Comparison of ENCODE assay signal across 28 mouse cellular contexts in the genomic region with DNA sequence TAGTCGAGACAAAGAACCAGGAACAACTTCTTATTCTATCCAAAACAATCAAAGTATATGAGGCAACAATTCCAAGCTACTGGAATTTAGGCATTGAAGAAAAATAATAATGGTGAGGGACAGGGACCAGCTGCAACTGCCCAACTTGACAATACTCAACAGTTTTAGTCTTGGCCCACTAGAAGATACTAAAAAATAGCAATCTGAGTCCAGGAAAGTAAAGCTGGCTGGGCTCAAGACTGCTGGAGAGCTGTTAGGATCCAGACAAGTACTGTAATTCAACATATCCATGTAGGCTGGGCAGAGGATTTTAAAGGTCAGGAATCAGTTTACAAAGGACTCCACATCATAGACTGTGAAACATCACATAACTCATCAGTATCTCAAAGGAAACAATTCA.
DNase-seq lines count a peak whose midpoint lies in the region; ATAC-seq and TF ChIP-seq lines count a peak whose summit lies in the region.
"Had no signal": no experiment of that assay in that cellular context is flagged by ENCODE, and none has a peak within 500 bp of the region (broad histone marks: within the 10 kb centered on the region; RNA-seq: fewer than 3 reads in every experiment).

No protein-coding gene starts in this region.

- no peak overlapping the region for H3K4me2 ChIP-seq in kidney, postnatal 0 days (ENCODE audit: low read length)
- H3K4me2 ChIP-seq in lung, embryonic 14.5 days: no peak overlapping the region
- H3K4me2 ChIP-seq: embryonic facial prominence, embryonic 13.5 days; forebrain, embryonic 12.5 days; forebrain, embryonic 15.5 days; heart, embryonic 13.5 days; hindbrain, embryonic 13.5 days had no signal

- H3K27ac ChIP-seq in kidney, postnatal 0 days: no peak overlapping the region
- no peak overlapping the region for H3K27ac ChIP-seq in lung, embryonic 14.5 days (ENCODE audit: low read depth)
- H3K27ac ChIP-seq: embryonic facial prominence, embryonic 10.5 days; embryonic facial prominence, embryonic 13.5 days; forebrain, embryonic 12.5 days; forebrain, embryonic 15.5 days; heart, adult 2 months; heart, embryonic 13.5 days; hindbrain, embryonic 10.5 days; hindbrain, embryonic 13.5 days had no signal

- TF ChIP-seq CTCF in kidney, postnatal 0 days (IDR thresholded peaks at IDR 0.05; ENCODE audit: low read depth): no peak
- no peak for TF ChIP-seq CTCF in lung, embryonic 14.5 days (IDR thresholded peaks at IDR 0.05; ENCODE audit: low read depth)
- no peak for TF ChIP-seq CTCF in lung, adult 2 months (IDR thresholded peaks at IDR 0.05; ENCODE audit: insufficient read depth, low read length)

- no peak overlapping the region for H3K9ac ChIP-seq in kidney, postnatal 0 days (ENCODE audit: low read depth, low read length)
- no peak overlapping the region for H3K9ac ChIP-seq in lung, embryonic 14.5 days
- H3K9ac ChIP-seq: embryonic facial prominence, embryonic 13.5 days; forebrain, embryonic 12.5 days; forebrain, embryonic 15.5 days; heart, embryonic 13.5 days; hindbrain, embryonic 13.5 days had no signal

- no peak for ATAC-seq in kidney, postnatal 0 days (replicated peaks; ENCODE audit: low FRiP score, low read depth)
- no peak for ATAC-seq in lung, embryonic 14.5 days (ENCODE audit: insufficient read depth)
- ATAC-seq: activated CD4-positive, CD25-positive, alpha-beta regulatory T cell, adult 4 months; forebrain, embryonic 15.5 days; hindbrain, embryonic 16.5 days had no signal

- no peak overlapping the region for H3K4me3 ChIP-seq in kidney, postnatal 0 days (replicated peaks; ENCODE audit: low read depth, low read length)
- no peak overlapping the region for H3K4me3 ChIP-seq in lung, embryonic 14.5 days (ENCODE audit: low read depth, low read length)
- no peak overlapping the region for H3K4me3 ChIP-seq in lung, adult 2 months (replicated peaks; ENCODE audit: extremely low read depth, low read depth, low read length)
- H3K4me3 ChIP-seq: embryonic facial prominence, embryonic 10.5 days; embryonic facial prominence, embryonic 13.5 days; erythroblast, embryonic 14.5 days; forebrain, embryonic 12.5 days; forebrain, embryonic 15.5 days; heart, adult 2 months; heart, embryonic 13.5 days; hindbrain, embryonic 10.5 days; hindbrain, embryonic 13.5 days had no signal

- no peaks in the 10 kb centered on the region for H3K36me3 ChIP-seq in kidney, postnatal 0 days (ENCODE audit: insufficient read depth, low read length)
- H3K36me3 ChIP-seq in lung, embryonic 14.5 days (ENCODE audit: insufficient read depth): 0 out of 2 replicates have a peak, but pooled peaks cover 4% of the 10 kb centered on the region
- H3K36me3 ChIP-seq: forebrain, embryonic 15.5 days; hindbrain, embryonic 13.5 days had no signal

- DNase-seq in heart, adult 11 months: peak; percentile 83
- DNase-seq in heart, adult 9 months (ENCODE audit: low spot score in 2 of 2): no peak
- DNase-seq in kidney, postnatal 0 days (ENCODE audit: low spot score): peak; percentile 49
- no peak for DNase-seq in kidney, postnatal 36 days
- DNase-seq in lung, embryonic 14.5 days: peak; percentile 15
- DNase-seq in lung, adult 2 months: no peak
- peak; percentile 6 for DNase-seq in urinary bladder, postnatal 14 days (ENCODE audit: low spot score)
- DNase-seq in urinary bladder, postnatal 36 days (ENCODE audit: low spot score in 2 of 2): no peak
- DNase-seq: adrenal gland, adult 8-10 months; adrenal gland, postnatal 25 days; cerebellum, adult 11-12 months; cerebellum, adult 8-10 months; cerebellum, postnatal 10 days; cerebellum, postnatal 36 days; embryo, embryonic 11 days; gastrocnemius, postnatal 25 days; heart, adult 2 months; heart, postnatal 36 days had no signal

- no peak for TF ChIP-seq POLR2A in lung, adult 2 months (IDR thresholded peaks at IDR 0.05; ENCODE audit: borderline replicate concordance, extremely low read depth, low read depth, low read length)

- 64% methylated on average over 1 of the region's 1 CpGs for WGBS in kidney, postnatal 0 days
- 60% methylated on average over 1 of the region's 1 CpGs for WGBS in lung, embryonic 14.5 days
- WGBS in lung, adult 2 months: 56% methylated on average over 1 of the region's 1 CpGs

- 0 out of 2 replicates have a peak, but pooled peaks cover 3% of the 10 kb centered on the region for H3K4me1 ChIP-seq in kidney, postnatal 0 days (replicated peaks; ENCODE audit: insufficient read depth, low read length)
- H3K4me1 ChIP-seq in lung, embryonic 14.5 days (ENCODE audit: insufficient read depth): no peaks in the 10 kb centered on the region
- H3K4me1 ChIP-seq in lung, adult 2 months (ENCODE audit: control insufficient read depth, insufficient read depth, low read length): peaks cover 14% of the 10 kb centered on the region
- H3K4me1 ChIP-seq: embryonic facial prominence, embryonic 10.5 days had no signal

- no peaks in the 10 kb centered on the region for H3K27me3 ChIP-seq in kidney, postnatal 0 days (ENCODE audit: insufficient read depth, low read length)
- H3K27me3 ChIP-seq in lung, embryonic 14.5 days (ENCODE audit: insufficient read depth, low read length): no peaks in the 10 kb centered on the region
- H3K27me3 ChIP-seq: embryonic facial prominence, embryonic 13.5 days; forebrain, embryonic 12.5 days; forebrain, embryonic 15.5 days; heart, embryonic 13.5 days; hindbrain, embryonic 13.5 days had no signal

- no peaks in the 10 kb centered on the region for H3K9me3 ChIP-seq in kidney, postnatal 0 days (replicated peaks; ENCODE audit: low read length)
- no peaks in the 10 kb centered on the region for H3K9me3 ChIP-seq in lung, embryonic 14.5 days (ENCODE audit: low read depth, low read length)
- H3K9me3 ChIP-seq: embryonic facial prominence, embryonic 10.5 days; embryonic facial prominence, embryonic 13.5 days; forebrain, embryonic 12.5 days; forebrain, embryonic 15.5 days; heart, embryonic 13.5 days; hindbrain, embryonic 10.5 days; hindbrain, embryonic 13.5 days had no signal

Comparison
In these comparisons a context has a peak if more than half of its experiments do, and no peak if none do; other contexts are left out.
1. DNase-seq: peak in heart, adult 11 months (single experiment), kidney, postnatal 0 days (single experiment), lung, embryonic 14.5 days (single experiment) and urinary bladder, postnatal 14 days (single experiment); none in heart, adult 9 months (0 of 2), kidney, postnatal 36 days (0 of 2), lung, adult 2 months (single experiment) and urinary bladder, postnatal 36 days (0 of 2).